Mouse (Mus musculus): ENCODE results near the gene Sec11a. TPM values are rescaled to one million over a fixed set of nuclear protein-coding genes. Genes with fewer than 3 reads are reported as not detected.

Gene Sec11a
- total and polyA plus RNA-seq, 3 experiments: 37.3 to 43.4 (median 41.6) TPM

GRCm38 (mm10) chr7:80860227-80860626 lies 87.4 kb downstream of the Sec11a start:
- intact Hi-C loops (cut with DNase I): loop anchor here (5.0 kb wide), 1 partner anchor 132 kb away; the partner anchor contains the start of gene Zfp592
- H3K9ac ChIP-seq (ENCODE audit: low read depth, low read length): no peak overlapping the region
- 0% methylated on average over 13 of the region's 13 CpGs for WGBS

DNA sequence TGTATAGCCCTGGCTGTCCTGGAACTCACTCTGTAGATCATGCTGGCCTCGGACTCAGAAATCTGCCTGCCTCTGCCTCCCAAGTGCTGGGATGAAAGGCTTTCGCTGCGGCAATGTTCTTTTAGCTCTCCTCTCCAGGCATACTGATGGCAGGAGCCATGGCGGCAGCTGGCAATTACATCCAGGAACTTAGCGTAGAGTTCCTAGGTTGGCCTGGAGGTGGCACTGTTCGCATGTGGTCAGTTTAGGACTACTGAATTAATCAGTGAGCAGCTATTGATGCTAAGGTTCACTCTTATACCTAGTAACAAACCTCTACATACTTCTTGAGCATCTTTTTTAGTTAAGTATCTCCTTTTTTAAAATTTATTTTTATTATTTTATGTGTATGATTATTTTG lies 90.4 kb downstream of the Sec11a start:
- no peak overlapping the region for H3K4me3 ChIP-seq
- intact Hi-C loops (cut with DNase I): loop anchor here (1.0 to 5.0 kb wide), 2 partner anchors 298 to 485 kb away; no protein-coding TSS in a partner anchor
- WGBS: 11% methylated on average over 6 of the region's 6 CpGs
- TF ChIP-seq EP300 (IDR thresholded peaks at IDR 0.05; ENCODE audit: insufficient read depth, low read depth, low read length) (peak; percentile 82; the same call in 1 of the 2 replicates), POLR2A (IDR thresholded peaks at IDR 0.05; ENCODE audit: insufficient read depth, low read depth, low read length) (no peak), CTCF (IDR thresholded peaks at IDR 0.05) (peak; percentile 96)
- H3K27ac ChIP-seq: no peak overlapping the region
- no peaks in the 10 kb centered on the region for H3K36me3 ChIP-seq (ENCODE audit: control insufficient read depth, insufficient read depth, low read length)
- H3K4me1 ChIP-seq (ENCODE audit: control insufficient read depth, insufficient read depth, low read length): peaks cover 2% of the 10 kb centered on the region
- H3K9ac ChIP-seq (ENCODE audit: low read depth, low read length): no peak overlapping the region
- no peaks in the 10 kb centered on the region for H3K27me3 ChIP-seq (ENCODE audit: control insufficient read depth, insufficient read depth, low read length)
- DNase-seq: peak; percentile 77 to 85
- 0 out of 2 replicates have a peak, but pooled peaks cover 1% of the 10 kb centered on the region for H3K79me2 ChIP-seq (replicated peaks; ENCODE audit: control insufficient read depth, insufficient read depth, low read length)

More at GRCm38 (mm10) chr7:80860227-80860626, 87.4 kb downstream of the Sec11a start:
- peaks cover 2% of the 10 kb centered on the region; the same call in 1 of the 2 replicates for H3K36me3 ChIP-seq (ENCODE audit: control insufficient read depth, insufficient read depth, low read length)
- peak; percentile 65 to 71 for DNase-seq
- peak overlapping the region; percentile 91 for H3K27ac ChIP-seq
- H3K27me3 ChIP-seq (ENCODE audit: control insufficient read depth, insufficient read depth, low read length): no peaks in the 10 kb centered on the region
- H3K79me2 ChIP-seq (replicated peaks; ENCODE audit: control insufficient read depth, insufficient read depth, low read length): 0 out of 2 replicates have a peak, but pooled peaks cover 1% of the 10 kb centered on the region
- H3K4me3 ChIP-seq: peak overlapping the region; percentile 100
- peaks cover 13% of the 10 kb centered on the region for H3K4me1 ChIP-seq (ENCODE audit: control insufficient read depth, insufficient read depth, low read length)
- no peak for TF ChIP-seq POLR2A (IDR thresholded peaks at IDR 0.05; ENCODE audit: insufficient read depth, low read depth, low read length)
- no peak for TF ChIP-seq EP300 (IDR thresholded peaks at IDR 0.05; ENCODE audit: insufficient read depth, low read depth, low read length)
- no peak for TF ChIP-seq CTCF (IDR thresholded peaks at IDR 0.05)

DNA sequence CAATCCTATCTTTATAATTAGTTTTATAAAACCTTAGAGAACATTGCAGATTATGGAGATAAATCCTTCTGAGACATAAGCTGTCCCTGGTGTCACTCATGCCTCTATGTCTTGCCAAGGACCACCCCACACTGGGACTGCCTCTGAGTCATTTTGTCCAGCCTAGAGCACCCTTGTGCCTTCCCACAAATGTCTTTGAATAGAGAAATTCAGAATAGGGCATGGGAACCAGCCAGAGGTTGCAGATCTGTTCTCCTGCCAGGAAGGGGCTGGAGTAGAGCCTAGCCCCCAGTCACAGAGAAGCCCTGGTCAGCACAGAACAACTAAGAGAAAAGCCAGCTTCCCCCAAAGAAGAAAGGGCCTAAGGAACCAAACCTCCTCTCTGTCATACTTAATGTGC lies 92.3 kb downstream of the Sec11a start:
- Histone ChIP-seq H3K27ac (no peak overlapping the region), H3K4me3 (no peak overlapping the region), H3K27me3 (ENCODE audit: control insufficient read depth, insufficient read depth, low read length) (no peaks in the 10 kb centered on the region), H3K9ac (ENCODE audit: low read depth, low read length) (no peak overlapping the region), H3K79me2 (replicated peaks; ENCODE audit: control insufficient read depth, insufficient read depth, low read length) (no peaks in the 10 kb centered on the region), H3K4me1 (ENCODE audit: control insufficient read depth, insufficient read depth, low read length) (peaks cover 1% of the 10 kb centered on the region; the same call in 1 of the 2 replicates), H3K36me3 (ENCODE audit: control insufficient read depth, insufficient read depth, low read length) (no peaks in the 10 kb centered on the region)
- DNase-seq: no peak
- intact Hi-C loops (cut with DNase I): loop anchor here (5.0 kb wide), 1 partner anchor 487 kb away; no protein-coding TSS in a partner anchor
- TF ChIP-seq EP300 (IDR thresholded peaks at IDR 0.05; ENCODE audit: insufficient read depth, low read depth, low read length): no peak
- no peak for TF ChIP-seq CTCF (IDR thresholded peaks at IDR 0.05)
- TF ChIP-seq POLR2A (IDR thresholded peaks at IDR 0.05; ENCODE audit: insufficient read depth, low read depth, low read length): no peak

Other genes starting within 250 kb of the Sec11a start
- 10 to 100 TPM; 33.5 to 35.8 TPM for gene Iqgap1, start 121.8 kb downstream of the Sec11a start, total RNA-seq (2021)
- gene Iqgap1, start 121.8 kb downstream of the Sec11a start, polyA plus RNA-seq (2012; rRNA removed): 34.8 and 47.5 TPM in 2 replicates
- gene Zscan2, start 86.9 kb downstream of the Sec11a start, total RNA-seq (2021): 1 to 10 TPM; 5.7 to 6.3 TPM
- 3.0 and 4.0 TPM in 2 replicates for gene Zscan2, start 86.9 kb downstream of the Sec11a start, polyA plus RNA-seq (2012; rRNA removed)
- gene Wdr73, start 46.5 kb downstream of the Sec11a start, total RNA-seq (2021): 1 to 10 TPM; 4.3 to 7.2 TPM
- gene Wdr73, start 46.5 kb downstream of the Sec11a start, polyA plus RNA-seq (2012; rRNA removed): 7.7 and 10.7 TPM in 2 replicates
- 1 to 10 TPM; 7.5 to 9.8 TPM for gene Nmb, start 42.7 kb downstream of the Sec11a start, total RNA-seq (2021)
- gene Nmb, start 42.7 kb downstream of the Sec11a start, polyA plus RNA-seq (2012; rRNA removed): 4.2 and 4.9 TPM in 2 replicates
- gene Zfp592, start 45.9 kb upstream of the Sec11a start, total RNA-seq (2021): 10 to 100 TPM; 16.1 to 17.1 TPM
- gene Zfp592, start 45.9 kb upstream of the Sec11a start, polyA plus RNA-seq (2012; rRNA removed): 10.6 and 11.0 TPM in 2 replicates
- gene Alpk3, start 109.8 kb upstream of the Sec11a start, total RNA-seq (2021): 100 to 1,000 TPM; 117 to 137 TPM
- 32.3 and 32.4 TPM in 2 replicates for gene Alpk3, start 109.8 kb upstream of the Sec11a start, polyA plus RNA-seq (2012; rRNA removed)
- gene Slc28a1, start 167.0 kb upstream of the Sec11a start, total RNA-seq (2021): under 1 TPM; 0.18 to 0.20 TPM
- 0.08 and 0.20 TPM in 2 replicates for gene Slc28a1, start 167.0 kb upstream of the Sec11a start, polyA plus RNA-seq (2012; rRNA removed)

Data from heart, adult 2 months (tissue).